Mouse (Mus musculus) MEL (cell line): ENCODE results near the gene Rasip1.

Experiments used
- CHD1 ChIP-seq: IDR thresholded peaks from 2 replicates; pipeline ENCODE4 v1.6.1; 2012; ENCODE audit warnings: low read depth, mild to moderate bottlenecking, inconsistent platforms, low read length, improper control_type of control experiment
- CTCF ChIP-seq, 3 experiments: IDR thresholded peaks in 2 of 3; conservative IDR thresholded peaks in 1 of 3; 2 replicates each; pipeline ENCODE4 v1.5.1; 2011 to 2012; ENCODE audit warnings: low read length in 3 of 3, low read depth in 2 of 3, mild to moderate bottlenecking in 2 of 3, improper control_type of control experiment in 1 of 3, inconsistent platforms in 1 of 3, mixed read lengths in 1 of 3, moderate library complexity in 1 of 3; ENCODE audit not compliant: control insufficient read depth in 1 of 3, insufficient read depth in 1 of 3, poor library complexity in 1 of 3, severe bottlenecking in 1 of 3
- EP300 ChIP-seq, 2 experiments: IDR thresholded peaks; 2 replicates each; pipeline ENCODE4 v1.6.1; 2011; ENCODE audit warnings: improper control_type of control experiment in 2 of 2, low read length in 2 of 2, low read depth in 1 of 2, mild to moderate bottlenecking in 1 of 2
- ETS1 ChIP-seq: IDR thresholded peaks from 2 replicates; pipeline ENCODE4 v1.6.1; 2012; ENCODE audit warnings: low read depth, mild to moderate bottlenecking, inconsistent platforms, low read length, improper control_type of control experiment, moderate library complexity
- GATA1 ChIP-seq: IDR thresholded peaks from 2 replicates; pipeline ENCODE4 v1.6.1; 2011; ENCODE audit warnings: low read depth, low read length, improper control_type of control experiment
- MAZ ChIP-seq: IDR thresholded peaks from 2 replicates; pipeline ENCODE4 v1.6.1; 2012; ENCODE audit warnings: low read depth, mild to moderate bottlenecking, inconsistent platforms, low read length, improper control_type of control experiment
- POLR2AphosphoS2 ChIP-seq: IDR thresholded peaks from 2 replicates; pipeline ENCODE4 v1.6.1; 2011; ENCODE audit warnings: low read length, improper control_type of control experiment
- RCOR1 ChIP-seq: IDR thresholded peaks from 2 replicates; pipeline ENCODE4 v1.6.1; 2012; ENCODE audit warnings: low read depth, mild to moderate bottlenecking, inconsistent platforms, low read length, improper control_type of control experiment
- SMC3 ChIP-seq: IDR thresholded peaks from 2 replicates; pipeline ENCODE4 v1.6.1; 2011; ENCODE audit warnings: low read depth, low read length, improper control_type of control experiment
- TBP ChIP-seq: IDR thresholded peaks from 2 replicates; pipeline ENCODE4 v1.8.0; 2011; ENCODE audit warnings: low read depth, low read length, improper control_type of control experiment
- ZNF384 ChIP-seq: IDR thresholded peaks from 2 replicates; pipeline ENCODE4 v1.6.1; 2012; ENCODE audit warnings: low read depth, mild to moderate bottlenecking, inconsistent platforms, low read length, improper control_type of control experiment

- TF ChIP-seq POLR2AphosphoS2 (no peak), ZNF384 (no peak), GATA1 (no peak), CHD1 (no peak), SMC3 (no peak), RCOR1 (no peak), ETS1 (no peak), EP300 (IDR thresholded peaks at IDR 0.05; ENCODE audit: low read depth in 1 of 2, low read length in 2 of 2) (no peak), MAZ (no peak), TBP (no peak), CTCF (IDR thresholded peaks at IDR 0.05 in 2 of 3, conservative IDR thresholded peaks at IDR 0.05 in 1 of 3; ENCODE audit: control insufficient read depth in 1 of 3, insufficient read depth in 1 of 3, low read depth in 2 of 3, low read length in 3 of 3, poor library complexity in 1 of 3, severe bottlenecking in 1 of 3) (no peak)
Measured at GRCm38 (mm10) chr7:45677627-45678295, 50.5 kb downstream of the Rasip1 start.
